Mouse (Mus musculus): ENCODE data around the gene Ift20.
A peak's percentile ranks its signal among the peaks of the same experiment; 100 is the strongest.
"Not testable (repeated sequence)": the region's sequence is repeated elsewhere in the genome, so short reads cannot be mapped to it uniquely, and the experiment has no call there.

The Ift20 gene

DNA sequence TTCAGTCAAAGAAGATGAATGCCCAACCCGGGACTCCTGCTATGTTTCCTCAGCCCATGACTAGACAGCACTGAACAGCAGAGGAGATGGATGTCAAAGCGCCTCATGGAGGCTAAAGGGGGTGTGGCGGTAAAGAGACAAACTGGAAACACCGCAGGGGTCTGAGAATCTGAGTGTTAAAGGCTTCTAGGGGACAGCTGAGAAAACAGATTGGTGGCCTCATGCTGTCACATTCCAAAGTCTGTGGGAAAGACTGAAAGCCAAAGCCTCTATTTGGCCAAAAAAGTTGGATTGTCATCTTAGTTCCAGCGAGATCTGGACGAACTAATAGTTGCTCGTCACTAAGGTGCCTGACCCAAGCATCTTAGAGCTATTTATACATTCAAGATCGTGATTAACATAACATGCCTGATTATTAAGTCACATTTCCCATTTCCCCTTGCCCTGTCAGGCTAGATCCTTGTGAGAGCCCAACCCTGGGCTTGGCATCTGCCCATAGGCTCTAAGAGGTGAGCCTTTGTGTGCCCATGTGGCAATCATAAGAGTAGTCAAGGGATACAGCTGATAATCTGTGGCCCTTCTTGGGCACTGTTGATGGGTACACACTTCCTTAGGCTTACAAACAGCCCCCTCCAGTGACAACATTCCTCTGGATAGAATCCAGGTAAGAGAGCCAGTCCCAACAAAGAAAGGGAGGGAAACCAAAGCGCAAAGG, 12.8 kb upstream of the Ift20 start:
- DNase-seq (ENCODE audit: low spot score) = no peak

DNA sequence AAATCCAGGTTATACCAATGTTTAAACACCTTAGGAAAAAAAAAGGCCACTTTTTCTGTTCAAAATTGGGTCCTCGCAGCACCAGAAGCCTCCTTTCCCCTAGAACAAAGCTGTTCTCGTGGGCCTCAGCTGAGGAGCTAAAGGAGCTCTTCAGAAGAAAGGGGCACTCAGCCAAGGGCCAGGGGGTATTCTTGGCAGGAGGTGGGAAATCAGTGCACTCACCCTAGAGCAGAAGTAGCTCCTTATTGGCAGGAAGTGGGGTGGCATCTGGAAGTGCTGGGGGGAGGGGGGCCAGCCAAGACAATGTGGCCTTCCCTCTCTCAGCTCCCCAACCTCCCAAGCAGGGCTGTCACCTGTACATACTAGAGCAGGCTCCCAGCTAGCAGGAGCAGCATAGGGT, 11.3 kb upstream of the Ift20 start:
- no peak for DNase-seq (ENCODE audit: low spot score)

DNA sequence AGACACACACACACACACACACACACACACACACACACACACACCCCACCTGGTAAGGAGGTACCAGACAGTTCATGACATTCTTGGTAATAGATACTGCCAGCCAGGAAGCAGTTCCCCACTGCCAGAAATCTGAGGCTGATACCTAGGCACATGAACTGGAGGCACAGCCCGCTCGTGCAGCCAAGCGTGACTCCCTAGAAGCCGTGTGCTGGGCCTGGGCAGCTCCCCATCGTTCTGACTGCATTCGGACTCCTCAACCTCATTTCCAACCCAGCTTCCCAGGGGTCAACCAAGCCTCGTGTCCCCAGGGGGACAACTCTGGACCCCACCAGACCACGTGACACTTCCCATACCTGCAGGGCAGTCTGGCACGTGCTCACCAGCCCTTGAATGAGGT, 7.4 kb upstream of the Ift20 start:
- no peak for DNase-seq (ENCODE audit: low spot score)

DNA sequence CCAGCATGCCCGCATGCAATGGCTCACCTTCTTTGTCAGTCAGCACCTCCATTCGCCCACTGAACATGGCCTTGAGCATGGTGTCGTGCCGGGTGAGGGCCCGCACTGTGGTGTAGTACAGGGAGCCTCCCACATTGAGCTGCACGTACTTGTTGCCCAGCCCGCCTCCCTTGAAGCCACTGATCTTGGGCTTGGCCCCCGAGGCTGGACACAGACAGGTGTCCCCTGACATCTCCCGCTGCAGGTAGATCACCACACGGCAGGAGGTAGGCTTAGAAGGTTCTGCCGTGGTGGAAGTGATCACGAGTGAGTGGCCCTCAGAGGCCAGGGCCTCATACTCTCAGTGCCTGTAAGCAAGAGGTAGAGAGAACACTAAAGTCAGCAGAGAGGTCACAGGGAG, 6.2 kb upstream of the Ift20 start:
- no peak for DNase-seq (ENCODE audit: low spot score)

DNA sequence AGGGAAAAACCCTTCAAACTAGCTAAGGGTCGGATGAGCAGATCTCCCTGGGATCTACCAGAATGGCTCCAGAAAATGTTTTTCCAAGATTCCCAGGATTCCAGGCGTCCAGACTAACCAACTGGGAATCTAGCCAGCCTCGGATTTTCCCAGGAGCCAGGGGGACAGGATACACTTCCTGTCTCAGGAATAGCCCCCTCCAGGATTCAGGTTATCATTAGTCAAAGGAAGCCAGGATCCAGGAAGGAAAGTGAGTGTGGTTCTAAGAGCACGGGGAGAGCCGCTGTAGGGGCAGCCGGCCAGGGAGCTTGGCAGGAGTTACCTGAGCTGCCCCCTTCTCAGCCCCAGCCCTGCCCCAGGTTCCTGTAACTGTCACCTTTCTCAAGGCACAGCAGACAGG, 5.1 kb upstream of the Ift20 start:
- DNase-seq (ENCODE audit: low spot score) = no peak

- DNase-seq (ENCODE audit: low spot score) = not testable (repeated sequence)
Observed at GRCm38 (mm10) chr11:78531515-78531914, 4.6 kb upstream of the Ift20 start.

GRCm38 (mm10) chr11:78534516-78534915, 1.6 kb upstream of the Ift20 start:
- DNase-seq (ENCODE audit: low spot score) = no peak

DNA sequence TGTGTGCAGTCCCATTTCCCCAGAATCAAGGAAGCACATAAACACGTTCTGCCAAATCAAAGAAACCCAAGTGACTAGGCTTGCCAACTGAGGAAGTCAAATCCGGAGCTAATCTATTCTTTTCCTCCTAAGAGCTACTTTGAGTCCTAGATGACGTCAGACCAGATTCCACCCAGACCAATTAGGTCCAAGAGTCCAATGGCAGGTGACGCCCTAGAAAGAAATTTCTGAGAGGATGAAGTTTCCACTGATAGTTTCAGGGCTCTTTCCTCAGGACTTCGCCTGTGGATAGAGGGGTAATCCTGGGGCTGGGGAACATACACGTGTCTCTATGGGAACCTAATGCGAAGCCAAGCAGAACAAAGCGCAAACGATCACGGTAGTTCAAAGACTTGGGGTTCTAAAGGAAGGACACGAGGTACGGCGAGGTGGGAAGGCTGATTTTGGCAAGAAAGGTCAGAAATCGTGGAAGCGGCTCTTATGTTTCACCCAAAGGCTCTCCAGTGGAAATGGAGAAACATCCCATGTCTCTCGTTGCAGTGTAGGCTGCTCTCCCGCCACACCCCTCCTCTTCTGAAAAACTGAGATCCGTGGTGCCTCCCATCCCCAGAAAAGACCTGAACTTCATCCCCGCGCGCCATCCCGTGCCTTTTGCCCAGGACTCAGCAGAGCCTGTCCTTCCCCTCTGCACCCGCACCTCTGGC, 633 bp upstream of the Ift20 start:
- DNase-seq (ENCODE audit: low spot score) = peak; percentile 30

GRCm38 (mm10) chr11:78536690-78537084, 526 bp downstream of the Ift20 start:
- no peak for DNase-seq (ENCODE audit: low spot score)

GRCm38 (mm10) chr11:78540358-78540757, 4.2 kb downstream of the Ift20 start:
- no peak for DNase-seq (ENCODE audit: low spot score)

DNA sequence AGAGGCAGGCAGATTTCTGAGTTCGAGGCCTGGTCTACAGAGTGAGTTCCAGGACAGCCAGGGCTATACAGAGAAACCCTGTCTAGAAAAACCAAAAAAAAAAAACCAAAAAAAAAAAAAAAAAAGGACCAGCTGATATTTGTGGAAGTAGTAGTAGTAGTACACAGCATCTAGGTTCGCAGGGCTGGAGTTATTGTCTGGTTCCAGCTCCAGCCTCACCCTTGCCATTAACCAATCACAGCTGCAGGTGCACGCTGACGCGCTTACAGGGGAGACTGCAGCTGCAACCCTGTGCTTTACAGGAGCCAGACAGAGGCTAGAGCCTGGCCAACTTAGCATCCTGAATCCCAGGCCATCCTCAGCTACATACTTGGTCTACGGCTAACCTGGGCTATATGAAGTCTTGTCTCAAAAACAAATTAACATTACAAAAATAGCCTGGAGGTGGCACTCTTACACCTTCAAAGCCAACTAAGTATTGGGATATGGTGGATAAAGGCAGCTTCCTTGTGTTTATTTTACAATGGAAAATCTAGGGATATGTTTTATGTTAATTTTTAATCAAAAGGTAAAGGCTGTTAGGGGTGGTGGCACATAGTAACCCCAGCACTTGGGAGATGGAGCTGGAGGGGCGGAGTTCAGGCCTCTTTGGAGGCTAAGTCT, 8.4 kb downstream of the Ift20 start:
- no peak for DNase-seq (ENCODE audit: low spot score)

GRCm38 (mm10) chr11:78545181-78545580, 9.0 kb downstream of the Ift20 start:
- no peak for DNase-seq (ENCODE audit: low spot score)

DNA sequence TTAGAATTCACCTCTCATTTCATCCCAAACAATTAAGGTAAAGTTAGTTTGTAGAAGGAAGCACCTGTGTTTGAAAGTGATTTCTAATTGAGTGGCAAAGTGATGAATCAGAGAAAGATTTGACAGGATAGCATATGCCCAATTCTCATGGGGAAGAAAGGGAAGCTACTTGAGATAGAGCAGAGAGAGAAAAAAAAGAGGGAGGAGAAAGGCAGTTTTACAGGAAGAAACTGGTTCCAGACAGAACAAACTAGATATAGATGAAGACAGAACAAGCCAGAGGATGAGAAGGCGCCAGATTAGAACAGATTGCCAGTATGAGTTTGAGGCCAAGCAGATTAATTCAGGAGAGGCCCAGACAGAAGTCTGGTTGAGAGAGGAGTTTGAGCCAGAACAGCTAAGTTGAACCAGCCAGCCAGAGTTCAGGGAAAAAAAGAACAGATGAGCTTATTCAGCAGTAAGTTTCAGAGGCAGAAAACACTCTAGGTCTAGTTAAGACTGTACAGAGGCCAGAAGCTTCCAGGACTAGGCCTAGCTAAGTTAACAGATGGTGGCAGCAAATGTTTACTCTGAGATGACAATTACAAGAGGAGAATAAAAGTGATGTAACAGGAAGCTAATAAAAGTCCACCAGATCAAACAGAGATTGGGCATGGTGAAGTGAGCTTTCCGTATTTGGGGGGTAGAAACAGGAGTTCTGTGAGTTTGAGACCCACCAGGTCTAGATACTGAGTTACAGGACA, 11.7 kb downstream of the Ift20 start:
- DNase-seq (ENCODE audit: low spot score) = no peak

DNA sequence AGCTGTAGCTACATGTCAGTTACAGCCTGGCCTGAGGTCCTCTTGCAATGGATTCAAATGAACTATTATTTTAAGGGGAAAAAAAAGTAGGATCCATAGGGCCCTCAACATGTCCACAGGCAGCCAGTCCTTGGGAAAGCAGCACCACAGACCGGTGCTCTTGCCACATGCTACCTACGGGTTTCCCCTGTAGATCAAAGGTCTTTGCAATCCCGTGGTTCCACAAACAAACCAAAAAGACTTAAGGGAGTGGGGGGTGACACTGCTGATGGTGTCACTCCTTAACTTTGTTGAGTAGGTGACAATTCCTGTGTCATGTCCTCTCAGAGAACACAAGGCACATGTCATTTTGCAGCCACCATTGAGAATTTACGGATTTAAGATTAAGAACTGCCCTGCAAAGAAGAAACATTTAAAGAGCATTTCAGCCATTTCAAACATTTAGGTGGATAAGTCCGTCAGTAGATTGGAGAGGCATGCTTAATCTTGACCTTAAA, 13.4 kb downstream of the Ift20 start:
- DNase-seq (ENCODE audit: low spot score) = no peak

DNA sequence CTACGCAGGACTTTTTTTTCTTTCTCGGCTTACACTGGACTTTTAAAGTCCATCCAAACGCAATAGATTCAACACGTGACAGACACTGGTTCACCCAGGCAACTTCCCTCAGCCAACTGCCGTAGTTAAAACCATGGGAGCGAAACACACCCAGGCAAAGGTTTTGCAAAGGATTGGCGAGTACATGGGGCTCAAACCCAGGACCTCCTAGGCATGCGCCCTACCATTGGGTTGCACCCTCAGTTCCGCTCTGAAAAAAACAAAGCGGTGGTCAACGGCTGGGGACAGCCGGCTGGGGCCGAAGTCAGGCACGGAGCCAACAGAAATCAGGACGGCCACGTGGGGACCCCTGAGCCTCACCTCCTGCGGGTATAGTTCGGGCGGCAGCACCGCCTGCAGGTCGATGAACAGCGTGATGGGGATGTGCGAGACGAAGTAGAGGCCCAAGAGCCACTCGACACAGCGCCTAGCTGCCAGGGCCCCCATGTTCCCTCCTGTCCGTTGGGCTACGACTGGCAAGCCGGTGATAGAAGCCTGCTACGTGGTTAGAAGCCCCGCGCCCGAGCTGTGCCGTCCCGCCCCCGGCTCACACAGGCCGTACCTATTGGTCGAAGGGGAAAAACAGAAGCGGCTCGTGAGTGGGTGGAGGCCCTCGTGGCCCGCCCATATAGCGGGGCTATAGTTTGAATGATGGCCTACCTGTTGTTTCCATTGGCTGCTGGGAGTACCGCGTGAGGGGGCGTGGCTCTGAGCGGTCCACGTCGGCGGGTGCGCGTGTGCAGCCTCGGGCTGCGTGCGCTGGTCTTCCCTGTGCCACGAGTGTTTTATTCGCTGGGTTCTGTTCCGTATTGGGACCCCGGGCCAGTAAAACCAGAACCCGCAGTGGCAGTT, 14.3 kb downstream of the Ift20 start, which contains the start of gene Tmem97:
TSS of gene Tmem97 (minus strand) at position 610 of the 891 bp plus-strand sequence.
- peak; percentile 87 for DNase-seq (ENCODE audit: low spot score)

GRCm38 (mm10) chr11:78551059-78551398, 14.9 kb downstream of the Ift20 start:
- DNase-seq (ENCODE audit: low spot score) = no peak

- no peak for DNase-seq (ENCODE audit: low spot score)
Observed at GRCm38 (mm10) chr11:78555623-78556022, 19.5 kb downstream of the Ift20 start.

DNA sequence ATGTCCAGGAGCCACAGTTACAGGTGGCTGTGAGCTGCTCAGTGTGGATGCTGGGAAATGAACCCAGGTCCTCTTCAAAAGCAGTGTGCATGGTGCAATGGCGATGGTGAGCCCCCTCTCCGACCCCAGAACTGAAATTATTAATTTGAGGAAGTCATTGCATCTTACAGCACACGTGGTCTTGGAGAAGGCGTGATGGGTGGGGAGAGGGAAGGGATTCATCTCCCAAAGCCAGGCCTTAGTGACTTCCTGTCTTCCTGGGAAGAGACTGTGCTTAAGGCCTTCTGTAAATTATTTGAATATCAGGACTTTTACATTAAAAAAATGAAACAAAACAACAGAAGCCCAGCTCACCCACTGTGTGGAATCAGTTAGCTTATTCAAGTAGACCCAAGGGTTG, 19.9 kb downstream of the Ift20 start:
- DNase-seq (ENCODE audit: low spot score) = no peak

DNA sequence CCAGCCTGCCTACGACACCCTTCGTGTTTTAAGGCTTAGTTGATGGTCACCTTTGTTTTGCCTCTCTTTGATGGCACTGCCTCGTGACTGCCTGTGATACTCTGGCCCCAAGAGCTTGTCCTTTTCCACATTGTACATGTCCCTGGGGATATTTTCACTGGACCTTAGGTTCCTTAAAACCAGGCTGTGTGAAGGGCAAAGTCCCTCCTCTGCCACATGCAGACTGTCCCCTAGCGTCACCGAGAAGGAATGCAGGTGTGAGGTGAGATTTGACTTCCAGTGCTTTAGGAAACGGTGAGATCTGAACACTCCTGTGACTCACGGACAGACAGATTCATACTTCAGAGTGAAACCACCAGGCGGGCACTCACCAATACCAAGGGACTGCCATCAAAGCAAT, 21.1 kb downstream of the Ift20 start:
- no peak for DNase-seq (ENCODE audit: low spot score)

GRCm38 (mm10) chr11:78560447-78560846, 24.3 kb downstream of the Ift20 start:
- peak; percentile 50 for DNase-seq (ENCODE audit: low spot score)

DNA sequence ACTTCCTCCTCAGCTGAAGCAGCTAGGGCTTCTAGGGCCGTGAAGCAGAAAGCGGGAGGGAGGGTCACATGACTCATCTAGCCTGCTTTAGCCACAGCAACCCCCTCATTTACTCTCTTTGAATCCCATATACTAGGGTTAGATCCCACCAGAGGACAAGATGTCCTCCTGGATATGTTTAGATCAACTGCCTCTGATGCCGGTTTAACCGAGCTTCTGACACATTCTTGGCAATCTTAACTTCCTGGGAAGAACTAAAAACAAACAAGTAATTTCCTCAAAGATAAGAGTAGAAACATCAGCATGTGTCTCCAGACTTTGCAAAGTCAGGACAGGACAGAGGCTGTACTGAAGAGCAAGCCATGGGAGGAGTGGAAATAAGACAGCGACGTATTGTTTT, 30.6 kb downstream of the Ift20 start:
- DNase-seq (ENCODE audit: low spot score) = no peak

Measured in urinary bladder, postnatal 25 days (tissue).